Mouse (Mus musculus): ENCODE data around the gene Mrpl43. TPM values are rescaled to one million over a fixed set of nuclear protein-coding genes. Genes with fewer than 3 reads are reported as not detected.

Gene Mrpl43
- total RNA-seq (2012; rRNA removed) (72.7 and 76.6 TPM in 2 replicates), total RNA-seq (2014; rRNA removed) (63.5 and 72.7 TPM in 2 replicates), polyA plus RNA-seq (2012; ENCODE audit: insufficient read length, low read depth) (75.1 and 77.9 TPM in 2 replicates)

GRCm38 (mm10) chr19:45005957-45006712, at the start of gene Mrpl43:
Gene Mrpl43 (minus strand): TSS chr19:45006442.
- Histone ChIP-seq H3K4me1 (ENCODE audit: control insufficient read depth in 1 of 2, insufficient read depth in 2 of 2) (peaks cover 15 to 37% of the 10 kb centered on the region in 2 experiments), H3K27ac (ENCODE audit: insufficient read depth, low read depth) (peak within 1 kb of the TSS; percentile 74), H3K79me2 (replicated peaks; ENCODE audit: control insufficient read depth, extremely low read depth, insufficient read depth, poor library complexity, severe bottlenecking) (peaks cover 19% of the 10 kb centered on the region), H3K4me2 (ENCODE audit: insufficient read depth, low read depth, poor library complexity, severe bottlenecking) (peak within 1 kb of the TSS; percentile 41), H3K9me3 (replicated peaks; ENCODE audit: low read length) (no peaks in the 10 kb centered on the region), H3K36me3 (replicated peaks in 1 of 2; ENCODE audit: control insufficient read depth in 1 of 2, insufficient read depth in 1 of 2, low read length in 1 of 2) (peaks cover 44 to 77% of the 10 kb centered on the region in 2 experiments), H3K27me3 (replicated peaks) (no peaks in the 10 kb centered on the region), H3K4me3 (replicated peaks in 1 of 3; ENCODE audit: low read depth in 2 of 3, low read length in 2 of 3, poor library complexity in 1 of 3) (peak within 1 kb of the TSS; percentile 94 to 96 (median 95)), H3K9ac (ENCODE audit: insufficient read depth, low read depth) (peak within 1 kb of the TSS; percentile 71)
- dilution Hi-C loops (cut with MboI; ENCODE audit: extremely low pct_ligation_motif_present, extremely low pct_unique_long_range_greater_than_20kb, low sequenced_read_pairs): no loop called here
- TF ChIP-seq GABPA (IDR thresholded peaks at IDR 0.05; ENCODE audit: insufficient replicate concordance, low read depth, low read length) (no peak; the same call in 1 of the 2 replicates), KAT2A (IDR thresholded peaks at IDR 0.05; ENCODE audit: insufficient replicate concordance, low read length) (peak; percentile 91; the same call in 1 of the 2 replicates), NRF1 (IDR thresholded peaks at IDR 0.05; ENCODE audit: low read depth, low read length) (peak; percentile 47; the same call in 1 of the 2 replicates), CHD2 (IDR thresholded peaks at IDR 0.05; ENCODE audit: low read length) (peak; percentile 96), MAX (IDR thresholded peaks at IDR 0.05; ENCODE audit: low read length) (peak; percentile 97), EP300 (IDR thresholded peaks at IDR 0.05; ENCODE audit: low read length) (no peak), MXI1 (IDR thresholded peaks at IDR 0.05; ENCODE audit: low read depth, low read length) (peak; percentile 99), USF2 (conservative IDR thresholded peaks at IDR 0.05; ENCODE audit: low read depth, low read length) (no peak), SIN3A (IDR thresholded peaks at IDR 0.05; ENCODE audit: low read length) (peak; percentile 96), ETS1 (conservative IDR thresholded peaks at IDR 0.05; ENCODE audit: low read depth, low read length) (no peak), MEF2A (IDR thresholded peaks at IDR 0.05; ENCODE audit: borderline replicate concordance, low read depth, low read length) (peak; percentile 57; the same call in 1 of the 2 replicates), UBTF (IDR thresholded peaks at IDR 0.05; ENCODE audit: low read depth, low read length) (no peak), POLR2A (IDR thresholded peaks at IDR 0.05; ENCODE audit: low read depth, low read length) (peak; percentile 79), PAX5 (IDR thresholded peaks at IDR 0.05; ENCODE audit: low read length) (no peak), JUN (IDR thresholded peaks at IDR 0.05; ENCODE audit: insufficient read depth, low read depth, low read length) (no peak), HCFC1 (IDR thresholded peaks at IDR 0.05; ENCODE audit: low read depth, low read length) (peak; percentile 93), E2F4 (IDR thresholded peaks at IDR 0.05; ENCODE audit: insufficient replicate concordance, low read depth, low read length) (no peak), NELFE (IDR thresholded peaks at IDR 0.05; ENCODE audit: low read depth, low read length) (peak; percentile 63), BHLHE40 (IDR thresholded peaks at IDR 0.05; ENCODE audit: low read depth, low read length) (peak; percentile 82), SMC3 (IDR thresholded peaks at IDR 0.05; ENCODE audit: low read depth, low read length) (no peak), RCOR1 (conservative IDR thresholded peaks at IDR 0.05; ENCODE audit: low read depth, low read length) (peak; percentile 50; the same call in 1 of the 2 replicates), ELF1 (IDR thresholded peaks at IDR 0.05; ENCODE audit: low read depth, low read length) (peak; percentile 89), ZMIZ1 (IDR thresholded peaks at IDR 0.05; ENCODE audit: low read depth, low read length) (peak; percentile 86), TBP (conservative IDR thresholded peaks at IDR 0.05; ENCODE audit: low read depth, low read length) (no peak; the same call in 1 of the 2 replicates), TCF12 (IDR thresholded peaks at IDR 0.05; ENCODE audit: low read depth, low read length) (peak; percentile 74), POLR2AphosphoS2 (IDR thresholded peaks at IDR 0.05; ENCODE audit: low read depth, low read length) (peak; percentile 81), IRF4 (IDR thresholded peaks at IDR 0.05; ENCODE audit: low read depth, low read length) (peak; percentile 59; the same call in 1 of the 2 replicates), JUND (conservative IDR thresholded peaks at IDR 0.05; ENCODE audit: low read depth, low read length) (no peak), RAD21 (IDR thresholded peaks at IDR 0.05; ENCODE audit: low read depth, low read length) (no peak), ZC3H11A (IDR thresholded peaks at IDR 0.05; ENCODE audit: low read depth, low read length) (no peak), ZKSCAN1 (IDR thresholded peaks at IDR 0.05; ENCODE audit: borderline replicate concordance, low read depth, low read length) (no peak), ZNF384 (IDR thresholded peaks at IDR 0.05; ENCODE audit: low read depth, low read length) (no peak), MYC (IDR thresholded peaks at IDR 0.05; ENCODE audit: low read depth, low read length) (peak; percentile 97), MAFK (IDR thresholded peaks at IDR 0.05; ENCODE audit: insufficient replicate concordance, low read length) (no peak), USF1 (IDR thresholded peaks at IDR 0.05; ENCODE audit: low read depth, low read length) (peak; percentile 23; the same call in 1 of the 2 replicates), MAZ (IDR thresholded peaks at IDR 0.05; ENCODE audit: low read depth, low read length) (0 out of 2 replicates have a peak, but pooled peaks have one; percentile 40), CTCF (conservative IDR thresholded peaks at IDR 0.05 in 1 of 2, IDR thresholded peaks at IDR 0.05 in 1 of 2; ENCODE audit: low read depth in 2 of 2, low read length in 2 of 2) (no peak), CHD1 (IDR thresholded peaks at IDR 0.05; ENCODE audit: low read depth, low read length) (no peak)
- in situ Hi-C loops (cut with MboI; ENCODE audit: low pct_ligation_motif_present, low pct_unique_long_range_greater_than_20kb, low sequenced_read_pairs): no loop called here
- peak; percentile 91 for DNase-seq (ENCODE audit: extremely low read depth)

Measured in CH12.LX (cell line).